Mouse (Mus musculus): ENCODE data around the gene Clec1b. TPM values are rescaled to one million over a fixed set of nuclear protein-coding genes. Genes with fewer than 3 reads are reported as not detected.

Gene Clec1b
- polyA plus RNA-seq (2012; rRNA removed) = not detected in 2 replicates

GRCm38 (mm10) chr6:129396997-129397396, at the start of gene Clec1b:
Gene Clec1b, plus strand, starts transcription at chr6:129397297.

GRCm38 (mm10) chr6:129385774-129386173, 11.3 kb upstream of the Clec1b start, which contains the start of gene Clec12b:
Gene Clec12b, minus strand, starts transcription at chr6:129385874.

GRCm38 (mm10) chr6:129408562-129408961, 11.5 kb downstream of the Clec1b start, which contains the start of gene Clec9a:
Gene Clec9a, plus strand, starts transcription at chr6:129408862.

GRCm38 (mm10) chr6:129451411-129452039, 54.4 kb downstream of the Clec1b start, which contains the start of gene Clec1a:
Gene Clec1a, minus strand, starts transcription at chr6:129452000.

Other genes with a start within 250 kb of the Clec1b start
- gene Clec2d, start 216.7 kb upstream of the Clec1b start, polyA plus RNA-seq (2012; rRNA removed) = 6.4 and 6.8 TPM in 2 replicates
- gene Cd69, start 121.9 kb upstream of the Clec1b start, polyA plus RNA-seq (2012; rRNA removed) = not detected in 2 replicates
- not detected in 2 replicates for gene 4922502D21Rik, start 65.5 kb upstream of the Clec1b start, polyA plus RNA-seq (2012; rRNA removed)
- gene Clec12a, start 54.6 kb upstream of the Clec1b start, polyA plus RNA-seq (2012; rRNA removed) = 0.22 and 0.23 TPM in 2 replicates
- gene Clec12b, start 11.4 kb upstream of the Clec1b start, polyA plus RNA-seq (2012; rRNA removed) = not detected in 2 replicates
- 0.10 and 0.28 TPM in 2 replicates for gene Clec9a, start 11.6 kb downstream of the Clec1b start, polyA plus RNA-seq (2012; rRNA removed)
- gene Clec1a, start 54.7 kb downstream of the Clec1b start, polyA plus RNA-seq (2012; rRNA removed) = 0.15 and 0.60 TPM in 2 replicates
- not detected in 2 replicates for gene Olr1, start 109.9 kb downstream of the Clec1b start, polyA plus RNA-seq (2012; rRNA removed)
- not detected in 2 replicates for gene Tmem52b, start 115.3 kb downstream of the Clec1b start, polyA plus RNA-seq (2012; rRNA removed)
- 32.0 and 33.7 TPM in 2 replicates for gene Gabarapl1, start 135.9 kb downstream of the Clec1b start, polyA plus RNA-seq (2012; rRNA removed)
- not detected in 2 replicates for gene Klre1, start 180.6 kb downstream of the Clec1b start, polyA plus RNA-seq (2012; rRNA removed)
- gene Klrd1, start 194.5 kb downstream of the Clec1b start, polyA plus RNA-seq (2012; rRNA removed) = not detected in 2 replicates
- not detected in 2 replicates for gene Klrk1, start 226.6 kb downstream of the Clec1b start, polyA plus RNA-seq (2012; rRNA removed)
- not detected in 2 replicates for gene Klrc3, start 246.0 kb downstream of the Clec1b start, polyA plus RNA-seq (2012; rRNA removed)

Measured in stomach, adult 2 months (tissue).